Mouse (Mus musculus) CD8-positive naive resting alpha-beta T cell, adult 2 months (primary cell): ENCODE results near the gene Hdac4.

Experiments used
- DNase-seq, 2 experiments: peaks; one replicate each; pipeline ENCODE4 v3.0.0; 2022; ENCODE audit warnings: low read depth in 2 of 2, low spot score in 2 of 2

The Hdac4 gene

GRCm38 (mm10) chr1:92195360-92196149, at the start of gene Hdac4:
Gene Hdac4 (minus strand): TSS chr1:92195699.
- no peak for DNase-seq

DNA sequence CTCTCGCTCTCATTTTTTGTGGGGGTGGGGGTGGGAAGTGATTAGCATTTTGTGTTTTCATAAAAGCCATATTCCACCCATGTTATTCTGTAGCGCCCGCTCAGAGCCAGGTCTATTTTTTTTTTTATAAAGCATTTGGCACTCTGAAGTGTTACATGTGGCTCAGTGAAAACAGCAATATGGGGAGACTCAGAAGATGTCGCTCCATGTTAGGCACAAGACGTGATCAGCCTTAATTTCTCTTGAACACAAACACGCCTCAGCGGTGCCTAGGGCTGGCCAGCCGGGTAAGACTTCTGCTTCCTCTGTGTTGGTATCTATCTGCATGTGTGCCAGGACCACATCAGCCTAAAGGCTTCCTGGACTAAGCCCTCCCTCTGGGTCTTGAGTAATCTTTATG, 48.0 kb upstream of the Hdac4 start:
- no peak for DNase-seq

GRCm38 (mm10) chr1:92240072-92240471, 44.6 kb upstream of the Hdac4 start:
- DNase-seq = no peak

DNA sequence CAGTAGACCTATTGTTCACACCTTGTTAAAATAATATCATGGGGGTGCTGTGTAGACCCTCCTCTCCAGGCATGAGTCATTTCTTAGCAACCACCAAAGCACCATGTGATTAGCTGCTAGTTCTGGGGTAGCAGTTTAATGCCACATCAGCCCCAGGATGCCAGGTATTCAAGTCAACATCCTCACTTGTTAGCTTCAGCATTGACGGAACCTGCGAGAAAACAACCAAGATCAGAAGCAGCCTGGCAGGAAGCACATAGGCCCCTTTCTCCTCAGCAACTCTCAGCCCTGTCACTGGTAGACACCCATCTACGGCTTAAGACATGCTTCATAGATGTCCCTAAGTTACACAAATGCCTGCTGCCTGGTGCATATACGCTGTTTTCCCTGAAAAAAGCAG, 40.1 kb upstream of the Hdac4 start:
- peak in 1 of 2 experiments; percentile 6 for DNase-seq

- DNase-seq = no peak
These were observed 29.8 kb upstream of the Hdac4 start for GRCm38 (mm10) chr1:92225297-92225696.

DNA sequence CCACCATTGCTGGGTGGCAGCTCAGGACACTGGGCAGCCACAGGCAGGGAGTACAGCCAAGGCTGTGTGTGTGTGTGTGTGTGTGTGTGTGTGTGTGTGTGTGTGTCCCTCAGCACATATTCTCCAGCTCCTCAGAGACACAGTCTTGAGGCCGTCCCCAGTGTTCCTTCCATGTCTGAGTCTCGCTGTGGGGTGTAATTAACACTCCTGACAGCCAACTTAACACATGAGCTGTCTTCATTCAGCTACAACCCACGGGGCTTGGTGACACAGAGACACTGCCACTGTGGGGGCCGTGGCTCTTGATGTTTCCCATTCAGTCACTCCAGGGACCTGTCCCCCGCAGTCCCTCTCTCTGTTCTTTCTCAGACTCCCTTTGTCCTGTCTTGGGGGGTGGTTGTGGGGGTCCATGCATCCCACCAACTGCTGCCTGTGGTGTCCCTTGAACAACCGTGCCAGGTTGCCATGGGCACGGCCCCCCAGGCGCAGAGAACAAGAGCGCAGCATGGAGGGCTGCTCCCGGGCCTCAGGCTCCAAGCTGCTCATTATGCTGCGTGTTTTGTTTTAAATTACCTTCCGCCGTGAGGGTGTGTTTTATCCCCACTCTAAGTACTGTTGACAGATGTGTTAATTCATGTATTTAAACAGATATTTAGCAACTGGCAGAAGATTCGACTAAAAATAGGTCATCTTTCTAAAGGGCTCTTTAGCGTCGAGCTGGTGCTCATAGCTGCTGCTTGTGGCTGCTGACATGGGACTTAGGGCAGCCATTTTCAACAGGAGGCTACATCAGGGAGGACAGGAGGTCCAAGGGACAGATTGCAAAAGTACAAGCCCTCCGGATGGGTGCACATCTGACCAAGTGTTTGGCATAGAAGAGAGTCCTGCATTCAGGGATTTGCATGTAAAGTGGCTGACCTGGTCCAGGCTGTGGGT, 28.7 kb upstream of the Hdac4 start:
- DNase-seq = no peak

- DNase-seq = no peak
These were observed 21.2 kb upstream of the Hdac4 start for GRCm38 (mm10) chr1:92216710-92217109.

DNA sequence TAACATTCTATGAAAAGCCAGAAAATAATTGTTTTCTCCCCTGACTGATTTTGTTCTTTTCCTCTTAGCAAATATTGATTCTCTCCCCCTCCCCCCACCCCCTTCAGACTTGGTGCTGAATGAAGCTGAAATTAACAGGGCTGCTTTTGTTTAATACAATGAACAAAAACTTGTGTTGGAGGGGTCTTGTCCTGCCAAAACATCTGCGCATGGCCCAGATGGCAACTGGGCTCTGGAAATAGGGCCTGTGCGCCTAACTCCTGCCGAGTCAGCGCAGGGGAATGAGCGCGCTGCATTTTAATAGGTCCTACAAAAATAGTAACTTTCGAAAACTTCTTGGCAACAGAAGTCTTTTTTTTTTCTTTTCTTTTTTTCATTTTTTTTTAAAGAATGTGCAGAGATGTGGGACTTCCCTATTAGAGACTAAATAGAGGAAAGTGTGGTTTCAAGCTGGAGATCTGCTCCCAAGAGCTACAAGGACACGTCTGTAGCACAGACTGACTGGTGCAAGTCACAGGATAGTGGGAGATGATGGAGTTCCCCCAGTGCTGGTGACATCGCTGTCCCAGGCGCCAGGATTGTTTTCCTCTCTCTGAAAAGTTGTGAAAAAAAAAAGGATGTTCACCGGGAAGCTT, 20.6 kb upstream of the Hdac4 start:
- no peak for DNase-seq

GRCm38 (mm10) chr1:92215131-92215638, 19.7 kb upstream of the Hdac4 start:
- DNase-seq = no peak

GRCm38 (mm10) chr1:92212003-92212750, 16.7 kb upstream of the Hdac4 start:
- no peak for DNase-seq

GRCm38 (mm10) chr1:92202639-92203352, 7.3 kb upstream of the Hdac4 start:
- DNase-seq = no peak

DNA sequence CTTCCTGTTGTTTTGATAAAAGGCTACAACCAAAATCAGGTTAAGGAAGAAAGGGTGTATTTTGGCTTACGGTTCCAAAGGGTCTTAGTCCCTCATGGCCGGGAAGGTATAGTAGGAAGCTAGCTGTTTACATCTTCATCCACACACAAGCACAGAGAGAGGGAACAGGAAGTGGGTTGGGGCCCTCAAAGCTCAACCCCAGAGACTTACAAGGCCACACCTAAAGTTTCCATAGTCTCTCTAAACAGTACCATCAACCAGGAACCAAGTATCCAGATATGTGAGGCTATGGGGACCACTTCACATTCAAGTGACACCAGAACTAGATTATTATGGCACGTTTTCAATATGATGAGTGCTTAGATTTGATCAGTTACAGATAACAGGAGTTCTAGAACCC, 5.0 kb downstream of the Hdac4 start:
- no peak for DNase-seq

DNA sequence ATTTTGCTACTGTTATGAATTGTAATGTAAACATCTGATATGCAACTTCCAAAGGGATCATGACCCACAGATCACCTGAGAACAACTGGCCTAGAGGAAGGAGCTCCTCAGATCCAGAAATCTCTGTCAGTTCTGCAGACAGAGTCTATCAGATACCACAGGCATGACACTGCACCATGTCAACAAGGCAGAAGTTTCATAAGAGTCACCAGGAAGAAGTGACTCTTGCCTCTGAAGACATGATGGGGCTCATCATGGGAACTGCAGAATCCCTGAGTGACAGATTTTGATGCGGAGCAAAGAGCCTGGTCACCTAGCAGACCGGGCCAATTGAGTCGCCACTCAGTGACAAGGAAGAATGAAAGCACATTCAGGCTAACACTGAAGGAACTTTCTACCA, 8.4 kb downstream of the Hdac4 start:
- no peak for DNase-seq

DNA sequence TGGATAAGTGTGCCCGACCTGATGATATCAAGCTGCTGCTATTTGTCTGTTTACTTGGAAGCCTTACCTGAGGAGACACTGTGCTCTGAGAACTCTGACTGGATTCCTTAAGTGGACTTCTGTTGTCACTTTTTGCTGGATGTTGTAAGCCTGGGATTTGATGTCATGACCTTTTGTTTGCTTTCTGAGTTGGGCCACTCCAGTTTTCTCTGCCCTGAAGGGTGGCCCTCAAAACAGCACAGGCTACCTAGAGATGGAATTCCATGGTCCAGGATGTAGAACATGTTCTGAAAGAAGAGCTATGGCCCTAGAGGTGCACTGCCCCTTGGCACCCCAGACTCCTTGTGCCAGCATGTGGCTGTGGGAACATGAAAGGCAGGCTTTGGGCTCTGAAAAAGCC, 10.9 kb downstream of the Hdac4 start:
- no peak for DNase-seq

DNA sequence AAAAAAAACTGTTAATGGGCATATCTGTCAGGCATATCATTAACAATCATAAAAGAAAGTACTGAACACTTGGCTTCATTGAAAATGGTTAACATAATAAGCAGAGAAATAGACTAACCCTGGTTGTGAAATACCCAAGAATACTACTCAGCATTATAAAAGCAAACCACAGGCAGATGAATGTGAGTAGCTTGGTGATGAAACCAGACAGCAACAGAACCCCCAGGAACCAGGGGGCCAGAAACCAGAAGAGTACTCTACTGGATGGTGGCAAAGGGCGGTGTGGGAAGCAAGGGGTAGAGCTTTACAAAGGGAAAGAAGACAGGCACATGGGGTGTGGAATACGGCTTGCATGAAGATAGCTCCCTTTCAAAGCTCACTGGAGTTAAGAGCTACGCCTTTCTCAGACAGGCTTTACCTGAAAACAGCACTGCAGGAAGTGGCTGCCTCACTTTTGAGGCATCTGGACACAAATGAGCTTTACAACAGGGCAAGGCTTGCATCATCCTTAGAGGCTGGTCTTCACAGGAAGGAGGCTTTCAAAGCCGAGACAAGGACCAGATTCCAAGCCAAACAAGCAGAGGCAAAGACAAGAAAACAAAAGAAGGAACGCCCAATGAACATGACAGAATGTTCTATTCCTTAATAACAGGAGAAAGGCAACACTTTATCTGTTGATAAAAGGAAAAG, 12.3 kb downstream of the Hdac4 start:
- DNase-seq = peak in 1 of 2 experiments; percentile 41

DNA sequence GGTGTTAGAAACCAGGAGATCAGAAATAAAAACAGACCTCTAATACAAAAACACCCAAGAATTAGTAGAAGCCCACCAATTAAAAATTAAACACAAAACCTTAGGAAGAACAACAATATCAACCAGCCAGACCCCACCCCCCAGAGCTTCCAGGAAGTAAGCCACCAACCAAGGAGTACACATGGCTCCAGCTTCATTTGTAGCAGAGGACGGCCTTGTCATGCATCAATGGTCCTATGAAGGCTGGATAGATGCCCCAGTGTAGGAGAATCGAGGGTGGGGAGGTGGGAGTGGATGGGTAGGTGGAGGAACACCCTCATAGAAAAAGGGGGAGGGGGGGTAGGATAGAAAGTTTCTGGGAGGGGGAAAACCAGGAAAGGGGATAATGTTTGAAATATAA, 13.5 kb downstream of the Hdac4 start:
- no peak for DNase-seq

- DNase-seq = peak; percentile 99 to 100
These were observed 15.1 kb downstream of the Hdac4 start for GRCm38 (mm10) chr1:92180141-92181137.

DNA sequence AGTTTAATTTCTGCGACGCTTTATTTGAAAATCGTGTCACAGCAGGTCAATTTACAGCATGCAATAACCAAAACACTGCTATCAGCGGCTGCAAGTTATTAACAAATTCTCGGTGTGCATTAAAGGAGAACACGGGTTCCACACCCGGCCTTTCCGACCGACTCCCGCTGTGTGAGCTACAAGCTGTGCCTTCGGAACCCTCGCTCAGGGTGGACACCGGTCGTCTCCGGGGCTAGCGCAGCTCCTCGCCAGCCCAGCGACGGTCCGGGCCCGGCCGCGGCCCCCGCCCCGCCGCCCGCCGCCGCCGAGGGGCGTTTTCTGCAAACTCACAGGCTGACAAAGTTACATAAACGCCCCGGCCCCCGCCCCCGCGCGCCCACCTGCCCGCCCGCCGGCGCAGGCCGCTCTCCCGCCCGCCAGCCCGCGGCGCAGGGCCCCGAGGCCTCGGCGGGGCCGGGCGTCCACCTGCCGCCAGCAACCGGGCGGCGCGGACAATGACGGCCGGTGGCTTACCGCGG, 16.0 kb downstream of the Hdac4 start:
- DNase-seq = peak; percentile 9 to 33
